Mouse (Mus musculus): ENCODE measurements at regions not wholly inside any gene's neighbourhood (a gene's known extent, or its start where the extent isn't known, plus 50 kb on each side); places are given as distances from the start of the nearest gene placed in this dataset.

DNA sequence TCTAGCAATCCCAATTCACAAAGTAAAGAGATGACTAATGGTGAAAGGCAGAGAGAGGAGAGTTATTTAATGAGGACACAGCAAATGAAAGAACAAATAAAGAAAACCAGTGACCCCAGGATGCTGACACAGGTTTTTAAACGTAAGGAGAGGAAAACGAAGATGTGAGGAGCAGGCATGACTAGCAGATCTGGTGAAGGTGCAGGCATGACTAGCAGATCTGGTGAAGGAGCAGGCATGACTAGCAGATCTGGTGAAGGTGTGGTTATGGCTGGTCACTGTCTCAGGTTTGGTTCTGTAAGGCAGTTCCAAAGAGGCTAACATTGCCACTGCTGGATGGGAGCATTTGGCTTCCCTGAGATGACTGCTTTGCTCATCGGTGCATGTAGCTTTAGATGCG, 57.0 kb downstream of the Mbl2 start:
- peaks cover 2% of the 10 kb centered on the region; the same call in 1 of the 2 replicates for H3K4me1 ChIP-seq (replicated peaks; ENCODE audit: control insufficient read depth, insufficient read depth, low read length)
- H3K9ac ChIP-seq = no peak overlapping the region
- H3K27me3 ChIP-seq (ENCODE audit: control insufficient read depth, insufficient read depth, low read length) = no peaks in the 10 kb centered on the region
- H3K36me3 ChIP-seq (replicated peaks; ENCODE audit: control insufficient read depth, insufficient read depth) = no peaks in the 10 kb centered on the region
- no peak overlapping the region for H3K27ac ChIP-seq
- H3K4me3 ChIP-seq (replicated peaks; ENCODE audit: low read length) = no peak overlapping the region
- H3K9me3 ChIP-seq (ENCODE audit: control insufficient read depth, low read length) = no peaks in the 10 kb centered on the region
- ATAC-seq (ENCODE audit: low FRiP score) = no peak
- H3K4me2 ChIP-seq (replicated peaks) = no peak overlapping the region
- no peak for DNase-seq (ENCODE audit: low spot score)
- 73% methylated on average over 4 of the region's 4 CpGs for WGBS

DNA sequence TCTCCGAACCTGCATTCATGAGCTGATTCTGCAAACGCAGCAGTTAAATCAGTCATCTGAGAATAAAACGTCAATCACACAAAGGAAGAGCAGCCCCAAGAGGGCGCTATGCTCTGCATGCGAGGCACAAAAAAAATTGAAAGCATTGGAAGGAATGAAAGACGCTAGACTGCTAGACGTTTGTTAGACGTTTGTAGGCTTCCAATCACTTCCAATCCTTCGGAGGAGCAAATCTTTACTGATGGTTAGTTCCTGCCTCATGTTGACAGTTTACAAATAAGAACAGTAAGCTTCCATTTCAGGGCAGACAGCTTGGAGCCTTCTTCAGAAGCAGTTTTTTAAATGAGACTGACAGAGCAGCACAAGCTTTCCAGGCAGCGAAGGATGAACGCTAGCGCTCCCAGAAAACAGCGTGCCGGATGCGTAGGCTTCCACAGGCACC, 62.5 kb downstream of the Mbl2 start:
- WGBS = 34% methylated on average over 15 of the region's 15 CpGs
- peak overlapping the region; percentile 16; the same call in 1 of the 2 replicates for H3K9ac ChIP-seq
- ATAC-seq (ENCODE audit: low FRiP score) = no peak

GRCm38 (mm10) chr19:30296024-30296423, 63.3 kb downstream of the Mbl2 start:
- no peak for ATAC-seq (ENCODE audit: low FRiP score)
- Histone ChIP-seq H3K9me3 (ENCODE audit: control insufficient read depth, low read length) (no peaks in the 10 kb centered on the region), H3K4me2 (replicated peaks) (no peak overlapping the region), H3K27ac (no peak overlapping the region), H3K4me3 (replicated peaks; ENCODE audit: low read length) (no peak overlapping the region), H3K27me3 (ENCODE audit: control insufficient read depth, insufficient read depth, low read length) (no peaks in the 10 kb centered on the region), H3K36me3 (replicated peaks; ENCODE audit: control insufficient read depth, insufficient read depth) (no peaks in the 10 kb centered on the region), H3K4me1 (replicated peaks; ENCODE audit: control insufficient read depth, insufficient read depth, low read length) (peaks cover 5% of the 10 kb centered on the region; the same call in 1 of the 2 replicates), H3K9ac (no peak overlapping the region)
- 64% methylated on average over 3 of the region's 3 CpGs for WGBS
- DNase-seq (ENCODE audit: low spot score) = no peak

More for the DNA sequence above, 62.5 kb downstream of the Mbl2 start:
- H3K27me3 ChIP-seq (ENCODE audit: control insufficient read depth, insufficient read depth, low read length) = no peaks in the 10 kb centered on the region
- DNase-seq (ENCODE audit: low spot score) = peak; percentile 71
- peaks cover 5% of the 10 kb centered on the region; the same call in 1 of the 2 replicates for H3K4me1 ChIP-seq (replicated peaks; ENCODE audit: control insufficient read depth, insufficient read depth, low read length)
- no peak overlapping the region for H3K27ac ChIP-seq
- no peaks in the 10 kb centered on the region for H3K9me3 ChIP-seq (ENCODE audit: control insufficient read depth, low read length)
- H3K4me3 ChIP-seq (replicated peaks; ENCODE audit: low read length) = peak overlapping the region; percentile 7; the same call in 1 of the 2 replicates
- no peaks in the 10 kb centered on the region for H3K36me3 ChIP-seq (replicated peaks; ENCODE audit: control insufficient read depth, insufficient read depth)
- H3K4me2 ChIP-seq (replicated peaks) = peak overlapping the region; percentile 38

- H3K4me1 ChIP-seq (replicated peaks; ENCODE audit: control insufficient read depth, insufficient read depth, low read length) = peaks cover 10% of the 10 kb centered on the region; the same call in 1 of the 2 replicates
- ATAC-seq (ENCODE audit: low FRiP score) = no peak
- 93% methylated on average over 3 of the region's 3 CpGs for WGBS
Measured at GRCm38 (mm10) chr19:30299536-30299935, 66.8 kb downstream of the Mbl2 start.

GRCm38 (mm10) chr19:30302281-30302680, 69.5 kb downstream of the Mbl2 start:
- no peaks in the 10 kb centered on the region for H3K27me3 ChIP-seq (ENCODE audit: control insufficient read depth, insufficient read depth, low read length)
- H3K4me2 ChIP-seq (replicated peaks) = no peak overlapping the region
- DNase-seq (ENCODE audit: low spot score) (no peak), ATAC-seq (ENCODE audit: low FRiP score) (no peak)
- no peak overlapping the region for H3K9ac ChIP-seq
- no peaks in the 10 kb centered on the region for H3K36me3 ChIP-seq (replicated peaks; ENCODE audit: control insufficient read depth, insufficient read depth)
- 0 out of 2 replicates have a peak, but pooled peaks cover 6% of the 10 kb centered on the region for H3K4me1 ChIP-seq (replicated peaks; ENCODE audit: control insufficient read depth, insufficient read depth, low read length)
- WGBS = 77% methylated on average over 4 of the region's 4 CpGs
- no peaks in the 10 kb centered on the region for H3K9me3 ChIP-seq (ENCODE audit: control insufficient read depth, low read length)
- no peak overlapping the region for H3K27ac ChIP-seq
- no peak overlapping the region for H3K4me3 ChIP-seq (replicated peaks; ENCODE audit: low read length)

More at GRCm38 (mm10) chr19:30299536-30299935, 66.8 kb downstream of the Mbl2 start:
- Histone ChIP-seq H3K27ac (no peak overlapping the region), H3K9ac (no peak overlapping the region), H3K9me3 (ENCODE audit: control insufficient read depth, low read length) (no peaks in the 10 kb centered on the region), H3K4me2 (replicated peaks) (no peak overlapping the region), H3K4me3 (replicated peaks; ENCODE audit: low read length) (no peak overlapping the region), H3K36me3 (replicated peaks; ENCODE audit: control insufficient read depth, insufficient read depth) (no peaks in the 10 kb centered on the region), H3K27me3 (ENCODE audit: control insufficient read depth, insufficient read depth, low read length) (no peaks in the 10 kb centered on the region)
- DNase-seq (ENCODE audit: low spot score) = no peak

- 76% methylated on average over 2 of the region's 2 CpGs for WGBS
- Histone ChIP-seq H3K36me3 (replicated peaks; ENCODE audit: control insufficient read depth, insufficient read depth) (no peaks in the 10 kb centered on the region), H3K27ac (no peak overlapping the region), H3K27me3 (ENCODE audit: control insufficient read depth, insufficient read depth, low read length) (no peaks in the 10 kb centered on the region), H3K4me2 (replicated peaks) (no peak overlapping the region), H3K4me3 (replicated peaks; ENCODE audit: low read length) (no peak overlapping the region), H3K4me1 (replicated peaks; ENCODE audit: control insufficient read depth, insufficient read depth, low read length) (0 out of 2 replicates have a peak, but pooled peaks cover 6% of the 10 kb centered on the region), H3K9me3 (ENCODE audit: control insufficient read depth, low read length) (no peaks in the 10 kb centered on the region), H3K9ac (no peak overlapping the region)
- DNase-seq (ENCODE audit: low spot score) (no peak), ATAC-seq (ENCODE audit: low FRiP score) (no peak; the same call in 1 of the 2 replicates)
Measured at GRCm38 (mm10) chr19:30306379-30306778, 73.6 kb downstream of the Mbl2 start.

DNA sequence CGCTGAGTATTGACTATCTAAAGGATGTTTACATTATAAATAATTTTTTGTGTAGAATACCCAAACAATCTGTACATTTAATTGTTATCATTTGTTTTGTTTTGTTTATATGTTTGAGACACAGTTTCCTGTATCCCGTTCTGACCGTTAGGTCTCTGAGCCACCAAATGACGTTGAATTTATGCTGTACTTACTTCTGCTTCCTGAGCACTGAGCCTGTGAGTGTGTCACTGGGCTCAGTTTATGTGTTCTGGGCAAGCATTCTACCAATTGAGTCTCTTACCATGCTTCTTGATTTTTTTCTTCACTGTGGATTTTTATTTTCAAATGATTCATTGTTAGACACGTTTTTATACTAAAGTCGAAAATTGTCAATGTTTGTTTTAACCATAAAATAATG, 74.2 kb downstream of the Mbl2 start:
- Histone ChIP-seq H3K4me1 (replicated peaks; ENCODE audit: control insufficient read depth, insufficient read depth, low read length) (0 out of 2 replicates have a peak, but pooled peaks cover 6% of the 10 kb centered on the region), H3K27me3 (ENCODE audit: control insufficient read depth, insufficient read depth, low read length) (no peaks in the 10 kb centered on the region), H3K27ac (no peak overlapping the region), H3K4me3 (replicated peaks; ENCODE audit: low read length) (no peak overlapping the region), H3K4me2 (replicated peaks) (no peak overlapping the region), H3K9ac (no peak overlapping the region), H3K36me3 (replicated peaks; ENCODE audit: control insufficient read depth, insufficient read depth) (no peaks in the 10 kb centered on the region), H3K9me3 (ENCODE audit: control insufficient read depth, low read length) (no peaks in the 10 kb centered on the region)
- no peak for ATAC-seq (ENCODE audit: low FRiP score)
- WGBS = 90% methylated on average over 6 of the region's 6 CpGs
- DNase-seq (ENCODE audit: low spot score) = no peak

- H3K9me3 ChIP-seq (ENCODE audit: control insufficient read depth, low read length) = no peaks in the 10 kb centered on the region
- DNase-seq (ENCODE audit: low spot score) (no peak), ATAC-seq (ENCODE audit: low FRiP score) (no peak)
- H3K4me3 ChIP-seq (replicated peaks; ENCODE audit: low read length) = no peak overlapping the region
- WGBS = 84% methylated on average over 3 of the region's 3 CpGs
- no peaks in the 10 kb centered on the region for H3K27me3 ChIP-seq (ENCODE audit: control insufficient read depth, insufficient read depth, low read length)
- H3K9ac ChIP-seq = no peak overlapping the region
- no peaks in the 10 kb centered on the region for H3K4me1 ChIP-seq (replicated peaks; ENCODE audit: control insufficient read depth, insufficient read depth, low read length)
- no peak overlapping the region for H3K27ac ChIP-seq
- no peak overlapping the region for H3K4me2 ChIP-seq (replicated peaks)
- H3K36me3 ChIP-seq (replicated peaks; ENCODE audit: control insufficient read depth, insufficient read depth) = no peaks in the 10 kb centered on the region
Measured at GRCm38 (mm10) chr19:30317314-30317713, 84.6 kb downstream of the Mbl2 start.

- H3K4me2 ChIP-seq (replicated peaks) = no peak overlapping the region
- H3K9ac ChIP-seq = no peak overlapping the region
- no peaks in the 10 kb centered on the region for H3K4me1 ChIP-seq (replicated peaks; ENCODE audit: control insufficient read depth, insufficient read depth, low read length)
- H3K27ac ChIP-seq = no peak overlapping the region
- no peak for ATAC-seq (ENCODE audit: low FRiP score)
- no peak for DNase-seq (ENCODE audit: low spot score)
- H3K27me3 ChIP-seq (ENCODE audit: control insufficient read depth, insufficient read depth, low read length) = no peaks in the 10 kb centered on the region
- no peaks in the 10 kb centered on the region for H3K9me3 ChIP-seq (ENCODE audit: control insufficient read depth, low read length)
- H3K36me3 ChIP-seq (replicated peaks; ENCODE audit: control insufficient read depth, insufficient read depth) = no peaks in the 10 kb centered on the region
- H3K4me3 ChIP-seq (replicated peaks; ENCODE audit: low read length) = no peak overlapping the region
Measured at GRCm38 (mm10) chr19:30327693-30328092, 95.0 kb downstream of the Mbl2 start.

GRCm38 (mm10) chr19:30328886-30329285, 96.1 kb downstream of the Mbl2 start:
- Histone ChIP-seq H3K4me2 (replicated peaks) (no peak overlapping the region), H3K27ac (no peak overlapping the region), H3K9ac (no peak overlapping the region), H3K36me3 (replicated peaks; ENCODE audit: control insufficient read depth, insufficient read depth) (no peaks in the 10 kb centered on the region), H3K4me3 (replicated peaks; ENCODE audit: low read length) (no peak overlapping the region), H3K9me3 (ENCODE audit: control insufficient read depth, low read length) (no peaks in the 10 kb centered on the region), H3K4me1 (replicated peaks; ENCODE audit: control insufficient read depth, insufficient read depth, low read length) (no peaks in the 10 kb centered on the region), H3K27me3 (ENCODE audit: control insufficient read depth, insufficient read depth, low read length) (no peaks in the 10 kb centered on the region)
- DNase-seq (ENCODE audit: low spot score) (no peak), ATAC-seq (ENCODE audit: low FRiP score) (no peak)
- WGBS = 86% methylated on average over 4 of the region's 4 CpGs

Measured in hindbrain, embryonic 14.5 days (tissue).